Mouse (Mus musculus): ENCODE results near the gene Stag1.

GRCm38 (mm10) chr9:100548313-100548712 lies 49.3 kb upstream of the Stag1 start:
- TF ChIP-seq CTCF (IDR thresholded peaks at IDR 0.05; ENCODE audit: low read depth, low read length) (no peak), EP300 (IDR thresholded peaks at IDR 0.05; ENCODE audit: insufficient read depth, low read depth, low read length) (no peak)
